ENCODE assay signal across 25 mouse cellular contexts in the genomic region with DNA sequence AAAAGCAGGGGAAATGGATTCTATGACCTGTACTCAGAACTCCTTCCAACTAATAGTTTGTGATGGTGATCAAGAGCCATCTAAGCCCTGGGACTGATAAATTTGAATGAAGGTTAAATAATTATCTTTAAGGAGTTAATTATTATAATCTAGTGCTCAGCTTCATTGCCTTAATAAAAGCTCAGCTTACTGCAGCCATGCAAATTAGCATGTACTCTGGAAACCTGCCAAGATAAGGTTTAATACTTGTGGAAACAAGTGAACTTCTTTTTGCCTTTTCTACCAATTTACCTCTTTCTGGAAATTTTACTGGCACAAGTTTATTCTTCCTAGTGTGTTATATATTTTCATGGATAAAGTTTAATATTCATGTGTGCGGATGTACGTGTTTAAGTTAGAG.
A peak's percentile ranks its signal among the peaks of the same experiment; 100 is the strongest.
DNase-seq lines count a peak whose midpoint lies in the region; ATAC-seq and TF ChIP-seq lines count a peak whose summit lies in the region.
"Had no signal": no experiment of that assay in that cellular context is flagged by ENCODE, and none has a peak within 500 bp of the region (broad histone marks: within the 10 kb centered on the region; RNA-seq: fewer than 3 reads in every experiment).

No protein-coding gene starts in this region.

- no peaks in the 10 kb centered on the region for H3K9me3 ChIP-seq in embryonic facial prominence, embryonic 14.5 days (ENCODE audit: control insufficient read depth, low read length)
- H3K9me3 ChIP-seq in embryonic facial prominence, embryonic 10.5 days, result no peaks in the 10 kb centered on the region
- no peaks in the 10 kb centered on the region for H3K9me3 ChIP-seq in hindbrain, postnatal 0 days (ENCODE audit: low read length)
- no peaks in the 10 kb centered on the region for H3K9me3 ChIP-seq in hindbrain, embryonic 16.5 days (ENCODE audit: control insufficient read depth, low read length)
- no peaks in the 10 kb centered on the region for H3K9me3 ChIP-seq in kidney, postnatal 0 days (replicated peaks; ENCODE audit: low read length)
- H3K9me3 ChIP-seq in kidney, embryonic 16.5 days (ENCODE audit: low read length), result 0 out of 2 replicates have a peak, but pooled peaks cover 3% of the 10 kb centered on the region
- no peaks in the 10 kb centered on the region for H3K9me3 ChIP-seq in midbrain, postnatal 0 days (ENCODE audit: low read length)
- no peaks in the 10 kb centered on the region for H3K9me3 ChIP-seq in midbrain, embryonic 16.5 days (replicated peaks; ENCODE audit: control insufficient read depth, low read length, poor library complexity, severe bottlenecking)
- H3K9me3 ChIP-seq: embryonic facial prominence, embryonic 12.5 days; forebrain, embryonic 13.5 days; heart, embryonic 10.5 days; heart, embryonic 13.5 days had no signal

- no peak for TF ChIP-seq CTCF in hindbrain, postnatal 0 days (IDR thresholded peaks at IDR 0.05; ENCODE audit: low read depth)
- no peak for TF ChIP-seq CTCF in kidney, postnatal 0 days (IDR thresholded peaks at IDR 0.05; ENCODE audit: low read depth)
- TF ChIP-seq CTCF in midbrain, postnatal 0 days (IDR thresholded peaks at IDR 0.05), result no peak

- H3K9ac ChIP-seq in embryonic facial prominence, embryonic 14.5 days (ENCODE audit: low read depth, low read length), result no peak overlapping the region
- no peak overlapping the region for H3K9ac ChIP-seq in hindbrain, postnatal 0 days (replicated peaks; ENCODE audit: low read length)
- H3K9ac ChIP-seq in hindbrain, embryonic 16.5 days (ENCODE audit: low read depth, low read length), result no peak overlapping the region
- H3K9ac ChIP-seq in kidney, postnatal 0 days (ENCODE audit: low read depth, low read length), result no peak overlapping the region
- no peak overlapping the region for H3K9ac ChIP-seq in kidney, embryonic 16.5 days (replicated peaks; ENCODE audit: low read length)
- no peak overlapping the region for H3K9ac ChIP-seq in midbrain, postnatal 0 days (replicated peaks; ENCODE audit: low read length, poor library complexity, severe bottlenecking)
- H3K9ac ChIP-seq in midbrain, embryonic 16.5 days (ENCODE audit: low read depth, low read length), result no peak overlapping the region
- H3K9ac ChIP-seq: embryonic facial prominence, embryonic 12.5 days; forebrain, embryonic 13.5 days; heart, embryonic 13.5 days; hindbrain, embryonic 14.5 days had no signal

- H3K27ac ChIP-seq in embryonic facial prominence, embryonic 14.5 days (replicated peaks; ENCODE audit: low read depth, low read length), result no peak overlapping the region
- no peak overlapping the region for H3K27ac ChIP-seq in embryonic facial prominence, embryonic 10.5 days (replicated peaks)
- H3K27ac ChIP-seq in hindbrain, postnatal 0 days, result no peak overlapping the region
- H3K27ac ChIP-seq in hindbrain, embryonic 16.5 days (ENCODE audit: low read depth, low read length), result no peak overlapping the region
- H3K27ac ChIP-seq in kidney, postnatal 0 days, result no peak overlapping the region
- no peak overlapping the region for H3K27ac ChIP-seq in kidney, embryonic 16.5 days (ENCODE audit: low read length)
- H3K27ac ChIP-seq in midbrain, postnatal 0 days (ENCODE audit: low read depth, low read length), result no peak overlapping the region
- no peak overlapping the region for H3K27ac ChIP-seq in midbrain, embryonic 16.5 days (ENCODE audit: low read length)
- H3K27ac ChIP-seq: embryonic facial prominence, embryonic 12.5 days; forebrain, embryonic 13.5 days; heart, adult 2 months; heart, embryonic 10.5 days; heart, embryonic 13.5 days; hindbrain, embryonic 14.5 days had no signal

- H3K27me3 ChIP-seq in embryonic facial prominence, embryonic 14.5 days (replicated peaks; ENCODE audit: control insufficient read depth, insufficient read depth, low read length), result no peaks in the 10 kb centered on the region
- no peaks in the 10 kb centered on the region for H3K27me3 ChIP-seq in embryonic facial prominence, embryonic 10.5 days (replicated peaks; ENCODE audit: low read depth, poor library complexity, severe bottlenecking)
- H3K27me3 ChIP-seq in hindbrain, postnatal 0 days (ENCODE audit: insufficient read depth, low read length), result no peaks in the 10 kb centered on the region
- no peaks in the 10 kb centered on the region for H3K27me3 ChIP-seq in hindbrain, embryonic 16.5 days (replicated peaks; ENCODE audit: control insufficient read depth, insufficient read depth, low read length)
- no peaks in the 10 kb centered on the region for H3K27me3 ChIP-seq in kidney, postnatal 0 days (ENCODE audit: insufficient read depth, low read length)
- H3K27me3 ChIP-seq in kidney, embryonic 16.5 days (ENCODE audit: insufficient read depth, low read length), result no peaks in the 10 kb centered on the region
- H3K27me3 ChIP-seq in midbrain, postnatal 0 days (ENCODE audit: insufficient read depth, low read length), result no peaks in the 10 kb centered on the region
- H3K27me3 ChIP-seq in midbrain, embryonic 16.5 days (ENCODE audit: control insufficient read depth, insufficient read depth, low read depth, low read length), result no peaks in the 10 kb centered on the region
- H3K27me3 ChIP-seq: embryonic facial prominence, embryonic 12.5 days; forebrain, embryonic 13.5 days; heart, embryonic 13.5 days had no signal

- no peaks in the 10 kb centered on the region for H3K4me1 ChIP-seq in embryonic facial prominence, embryonic 14.5 days (ENCODE audit: control insufficient read depth, insufficient read depth, low read length)
- H3K4me1 ChIP-seq in embryonic facial prominence, embryonic 10.5 days, result no peaks in the 10 kb centered on the region
- no peaks in the 10 kb centered on the region for H3K4me1 ChIP-seq in hindbrain, postnatal 0 days (ENCODE audit: insufficient read depth, low read length)
- no peaks in the 10 kb centered on the region for H3K4me1 ChIP-seq in hindbrain, embryonic 16.5 days (ENCODE audit: control insufficient read depth, insufficient read depth, low read depth, low read length)
- H3K4me1 ChIP-seq in kidney, postnatal 0 days (replicated peaks; ENCODE audit: insufficient read depth, low read length), result no peaks in the 10 kb centered on the region
- no peaks in the 10 kb centered on the region for H3K4me1 ChIP-seq in kidney, embryonic 16.5 days (ENCODE audit: insufficient read depth, low read length)
- no peaks in the 10 kb centered on the region for H3K4me1 ChIP-seq in midbrain, postnatal 0 days (ENCODE audit: insufficient read depth, low read length)
- no peaks in the 10 kb centered on the region for H3K4me1 ChIP-seq in midbrain, embryonic 16.5 days (ENCODE audit: control insufficient read depth, insufficient read depth, low read length)
- H3K4me1 ChIP-seq: embryonic facial prominence, embryonic 12.5 days; forebrain, embryonic 13.5 days; heart, embryonic 10.5 days; heart, embryonic 13.5 days had no signal

- H3K4me3 ChIP-seq in embryonic facial prominence, embryonic 14.5 days (ENCODE audit: low read depth, low read length), result no peak overlapping the region
- no peak overlapping the region for H3K4me3 ChIP-seq in embryonic facial prominence, embryonic 10.5 days
- no peak overlapping the region for H3K4me3 ChIP-seq in hindbrain, postnatal 0 days (ENCODE audit: low read length)
- H3K4me3 ChIP-seq in hindbrain, embryonic 16.5 days (ENCODE audit: low read length), result no peak overlapping the region
- H3K4me3 ChIP-seq in kidney, postnatal 0 days (replicated peaks; ENCODE audit: low read depth, low read length), result no peak overlapping the region
- no peak overlapping the region for H3K4me3 ChIP-seq in kidney, embryonic 16.5 days (ENCODE audit: low read length)
- no peak overlapping the region for H3K4me3 ChIP-seq in midbrain, postnatal 0 days (ENCODE audit: low read depth, low read length)
- H3K4me3 ChIP-seq in midbrain, embryonic 16.5 days (ENCODE audit: low read depth, low read length), result no peak overlapping the region
- H3K4me3 ChIP-seq: embryonic facial prominence, embryonic 12.5 days; erythroblast, embryonic 14.5 days; forebrain, embryonic 13.5 days; heart, adult 2 months; heart, embryonic 10.5 days; heart, embryonic 13.5 days had no signal

- DNase-seq in embryonic facial prominence, embryonic 14.5 days (ENCODE audit: low spot score), result peak; percentile 5
- DNase-seq in embryonic facial prominence, embryonic 10.5 days (ENCODE audit: low spot score), result no peak
- DNase-seq in hindbrain, postnatal 0 days (ENCODE audit: low spot score), result peak; percentile 22
- DNase-seq in kidney, postnatal 0 days (ENCODE audit: low spot score), result peak; percentile 16
- DNase-seq in midbrain, postnatal 0 days (ENCODE audit: low spot score), result peak; percentile 5
- DNase-seq: adrenal gland, adult 8-10 months; adrenal gland, postnatal 25 days; cerebellum, adult 18-20 months; cerebellum, adult 9-10 months; cerebellum, postnatal 14 days; gastrocnemius, postnatal 10 days; gastrocnemius, postnatal 36 days; heart, adult 2 months; heart, postnatal 14 days; heart, postnatal 4 days had no signal

- no peak overlapping the region for H3K4me2 ChIP-seq in embryonic facial prominence, embryonic 14.5 days (ENCODE audit: low read depth, low read length)
- H3K4me2 ChIP-seq in hindbrain, postnatal 0 days (ENCODE audit: low read depth, low read length), result no peak overlapping the region
- no peak overlapping the region for H3K4me2 ChIP-seq in hindbrain, embryonic 16.5 days (ENCODE audit: low read length)
- no peak overlapping the region for H3K4me2 ChIP-seq in kidney, postnatal 0 days (ENCODE audit: low read length)
- no peak overlapping the region for H3K4me2 ChIP-seq in kidney, embryonic 16.5 days (replicated peaks; ENCODE audit: low read depth, low read length)
- H3K4me2 ChIP-seq in midbrain, postnatal 0 days (ENCODE audit: low read depth, low read length, poor library complexity, severe bottlenecking), result no peak overlapping the region
- no peak overlapping the region for H3K4me2 ChIP-seq in midbrain, embryonic 16.5 days (ENCODE audit: low read length)
- H3K4me2 ChIP-seq: embryonic facial prominence, embryonic 12.5 days; forebrain, embryonic 13.5 days; heart, embryonic 13.5 days; hindbrain, embryonic 14.5 days had no signal

- no peak for ATAC-seq in embryonic facial prominence, embryonic 14.5 days (ENCODE audit: low read depth)
- ATAC-seq in hindbrain, postnatal 0 days, result no peak
- ATAC-seq in hindbrain, embryonic 16.5 days, result no peak
- ATAC-seq in kidney, postnatal 0 days (replicated peaks; ENCODE audit: low FRiP score, low read depth), result no peak
- no peak for ATAC-seq in kidney, embryonic 16.5 days (ENCODE audit: low FRiP score, low TSS enrichment)
- ATAC-seq in midbrain, postnatal 0 days (ENCODE audit: low FRiP score), result no peak
- no peak for ATAC-seq in midbrain, embryonic 16.5 days
- ATAC-seq: activated CD4-positive, CD25-positive, alpha-beta regulatory T cell, adult 4 months; forebrain, embryonic 13.5 days had no signal

- no peaks in the 10 kb centered on the region for H3K36me3 ChIP-seq in embryonic facial prominence, embryonic 14.5 days (ENCODE audit: control insufficient read depth, insufficient read depth, low read length)
- no peaks in the 10 kb centered on the region for H3K36me3 ChIP-seq in embryonic facial prominence, embryonic 10.5 days (replicated peaks)
- no peaks in the 10 kb centered on the region for H3K36me3 ChIP-seq in hindbrain, postnatal 0 days (ENCODE audit: insufficient read depth, low read length)
- H3K36me3 ChIP-seq in hindbrain, embryonic 16.5 days (ENCODE audit: control insufficient read depth, insufficient read depth, low read length), result no peaks in the 10 kb centered on the region
- no peaks in the 10 kb centered on the region for H3K36me3 ChIP-seq in kidney, postnatal 0 days (ENCODE audit: insufficient read depth, low read length)
- H3K36me3 ChIP-seq in kidney, embryonic 16.5 days (ENCODE audit: insufficient read depth, low read length), result no peaks in the 10 kb centered on the region
- no peaks in the 10 kb centered on the region for H3K36me3 ChIP-seq in midbrain, postnatal 0 days (ENCODE audit: insufficient read depth, low read length)
- H3K36me3 ChIP-seq in midbrain, embryonic 16.5 days (ENCODE audit: control insufficient read depth, insufficient read depth, low read length), result no peaks in the 10 kb centered on the region
- H3K36me3 ChIP-seq: embryonic facial prominence, embryonic 12.5 days; heart, embryonic 10.5 days; heart, embryonic 13.5 days had no signal

- WGBS in embryonic facial prominence, embryonic 14.5 days, result 96% methylated on average over 2 of the region's 2 CpGs
- WGBS in embryonic facial prominence, embryonic 10.5 days, result 92% methylated on average over 2 of the region's 2 CpGs
- 94% methylated on average over 2 of the region's 2 CpGs for WGBS in hindbrain, postnatal 0 days
- 89% methylated on average over 2 of the region's 2 CpGs for WGBS in hindbrain, embryonic 16.5 days
- WGBS in kidney, postnatal 0 days, result 93% methylated on average over 2 of the region's 2 CpGs
- whole genome bisulfite sequencing in kidney, embryonic 16.5 days, result 96% methylated on average over 2 of the region's 2 CpGs
- 93% methylated on average over 2 of the region's 2 CpGs for WGBS in midbrain, postnatal 0 days
- 93% methylated on average over 2 of the region's 2 CpGs for WGBS in midbrain, embryonic 16.5 days
